Mouse (Mus musculus) liver, adult (tissue): ENCODE data around the gene Cenpo.

ENCODE experiments used
- GATA4 ChIP-seq: IDR thresholded peaks from 2 replicates; pipeline ENCODE4 v1.6.1; 2014; ENCODE audit warnings: mild to moderate bottlenecking, low read length; ENCODE audit not compliant: insufficient replicate concordance

Gene Cenpo

GRCm38 (mm10) chr12:4166970-4167369 is 67.1 kb downstream of the Cenpo start:
- no peak for TF ChIP-seq GATA4

- TF ChIP-seq GATA4 = no peak
Measured at GRCm38 (mm10) chr12:4162886-4163285, 71.2 kb downstream of the Cenpo start.

GRCm38 (mm10) chr12:4160322-4160721 is 73.8 kb downstream of the Cenpo start:
- no peak for TF ChIP-seq GATA4

- no peak for TF ChIP-seq GATA4
Measured at GRCm38 (mm10) chr12:4158868-4159632, 75.0 kb downstream of the Cenpo start.

- TF ChIP-seq GATA4 = no peak
Measured at GRCm38 (mm10) chr12:4158179-4158578, 75.9 kb downstream of the Cenpo start.

- TF ChIP-seq GATA4 = no peak
Measured at GRCm38 (mm10) chr12:4157466-4157865, 76.6 kb downstream of the Cenpo start.

- no peak for TF ChIP-seq GATA4
Measured at GRCm38 (mm10) chr12:4151969-4152368, 82.1 kb downstream of the Cenpo start.

- TF ChIP-seq GATA4 = no peak
Measured at GRCm38 (mm10) chr12:4150936-4151335, 83.2 kb downstream of the Cenpo start.
